Mouse (Mus musculus) c-Kit-positive CD71-positive TER-119-negative erythroid progenitor cells, embryonic 14.5 days (primary cell): ENCODE measurements at regions not wholly inside any gene's neighbourhood (a gene's known extent, or its start where the extent isn't known, plus 50 kb on each side); places are given as distances from the start of the nearest gene placed in this dataset.
"Not testable (repeated sequence)": the region's sequence is repeated elsewhere in the genome, so short reads cannot be mapped to it uniquely, and the experiment has no call there.

Source experiments
- DNase-seq: peaks from one replicate; pipeline ENCODE4 v3.0.0-alpha.2; 2013; ENCODE audit warnings: low read depth

GRCm38 (mm10) chr12:32434506-32435002 is 56.0 kb downstream of the Ccdc71l start:
- no peak for DNase-seq

GRCm38 (mm10) chr12:32435126-32435525 is 56.6 kb downstream of the Ccdc71l start:
- DNase-seq = no peak

- DNase-seq = no peak
Measured at GRCm38 (mm10) chr12:32438209-32438608, 59.7 kb downstream of the Ccdc71l start.

- DNase-seq = no peak
Measured at GRCm38 (mm10) chr12:32444770-32445169, 66.3 kb downstream of the Ccdc71l start.

- DNase-seq = no peak
Measured at GRCm38 (mm10) chr12:32445874-32446273, 67.4 kb downstream of the Ccdc71l start.

- DNase-seq = no peak
Measured at GRCm38 (mm10) chr12:32449373-32449772, 70.9 kb downstream of the Ccdc71l start.

GRCm38 (mm10) chr12:32451226-32451625 is 72.7 kb downstream of the Ccdc71l start:
- no peak for DNase-seq

GRCm38 (mm10) chr12:32454794-32455193 is 76.3 kb downstream of the Ccdc71l start:
- no peak for DNase-seq

GRCm38 (mm10) chr12:32455231-32455630 is 76.7 kb downstream of the Ccdc71l start:
- not testable (repeated sequence) for DNase-seq

GRCm38 (mm10) chr12:32455913-32456312 is 77.4 kb downstream of the Ccdc71l start:
- DNase-seq = no peak

GRCm38 (mm10) chr12:32456796-32457195 is 78.3 kb downstream of the Ccdc71l start:
- no peak for DNase-seq

- no peak for DNase-seq
Measured at GRCm38 (mm10) chr12:32458386-32458785, 79.9 kb downstream of the Ccdc71l start.

- DNase-seq = no peak
Measured at GRCm38 (mm10) chr12:32460330-32460998, 82.0 kb downstream of the Ccdc71l start.

GRCm38 (mm10) chr12:32465371-32465770 is 86.9 kb downstream of the Ccdc71l start:
- DNase-seq = no peak

- DNase-seq = no peak
Measured at GRCm38 (mm10) chr12:32469863-32470262, 91.4 kb downstream of the Ccdc71l start.

GRCm38 (mm10) chr12:32479451-32479850 is 100.9 kb downstream of the Ccdc71l start:
- DNase-seq = no peak

- no peak for DNase-seq
Measured at GRCm38 (mm10) chr12:32480268-32480667, 101.8 kb downstream of the Ccdc71l start.

GRCm38 (mm10) chr12:32481051-32481450 is 102.5 kb downstream of the Ccdc71l start:
- DNase-seq = no peak

GRCm38 (mm10) chr12:32482343-32482742 is 103.8 kb downstream of the Ccdc71l start:
- no peak for DNase-seq

- DNase-seq = no peak
Measured at GRCm38 (mm10) chr12:32482777-32483176, 104.3 kb downstream of the Ccdc71l start.

GRCm38 (mm10) chr12:32486246-32486645 is 107.7 kb downstream of the Ccdc71l start:
- DNase-seq = no peak

- DNase-seq = no peak
Measured at GRCm38 (mm10) chr12:32486729-32487128, 108.2 kb downstream of the Ccdc71l start.

- no peak for DNase-seq
Measured at GRCm38 (mm10) chr12:32487883-32488577, 109.5 kb downstream of the Ccdc71l start.

GRCm38 (mm10) chr12:32488578-32488892 is 110.0 kb downstream of the Ccdc71l start:
- no peak for DNase-seq
